Mouse (Mus musculus) adrenal gland, adult (tissue): ENCODE data around the gene Sult2a4.
"Not testable (repeated sequence)": the region's sequence is repeated elsewhere in the genome, so short reads cannot be mapped to it uniquely, and the experiment has no call there.

Experiments
- DNase-seq, 2 experiments: peaks; one replicate each; pipeline ENCODE4 v3.0.0; 2022 to 2023; ENCODE audit warnings: low spot score in 1 of 2; ENCODE audit not compliant: inconsistent age in 2 of 2

Gene Sult2a4

GRCm38 (mm10) chr7:13989507-13989906 lies at the start of gene Sult2a4:
Gene Sult2a4 (minus strand): TSS chr7:13989607.
- not testable (repeated sequence) for DNase-seq

- DNase-seq, result not testable (repeated sequence)
Measured at GRCm38 (mm10) chr7:14030831-14031230, 41.4 kb upstream of the Sult2a4 start.

- no peak for DNase-seq
Measured at GRCm38 (mm10) chr7:14013083-14013482, 23.7 kb upstream of the Sult2a4 start.

- not testable (repeated sequence) for DNase-seq
Measured at GRCm38 (mm10) chr7:14010686-14011085, 21.3 kb upstream of the Sult2a4 start.
